Mouse (Mus musculus) forebrain, embryonic 13.5 days (tissue): Measurements from ENCODE around the gene 4921536K21Rik. TPM values are rescaled to one million over a fixed set of nuclear protein-coding genes. Genes with fewer than 3 reads are reported as not detected.

Source experiments
- ATAC-seq: fragments of 200-750 bp; cut with Nextera tagmentation; 2 replicates; pipeline ENCODE4 v1.8.0; 2017
- H3K27ac ChIP-seq: fragments of 300-500 bp; sonication (generic); 2 replicates; pipeline ENCODE4 v1.5.1; 2015; ENCODE audit warnings: inconsistent platforms, mild to moderate bottlenecking, moderate library complexity
- H3K27me3 ChIP-seq: fragments of 300-500 bp; sonication (generic); 2 replicates; pipeline ENCODE4 v1.6.1; 2015; ENCODE audit warnings: mild to moderate bottlenecking, inconsistent platforms
- H3K36me3 ChIP-seq: fragments of 300-500 bp; sonication (generic); 2 replicates; pipeline ENCODE4 v1.6.1; 2015; ENCODE audit warnings: mild to moderate bottlenecking, inconsistent platforms; ENCODE audit not compliant: poor library complexity, severe bottlenecking
- H3K4me1 ChIP-seq: fragments of 300-500 bp; sonication (generic); 2 replicates; pipeline ENCODE4 v1.6.1; 2015; ENCODE audit warnings: inconsistent platforms
- H3K4me2 ChIP-seq: fragments of 300-500 bp; sonication (generic); 2 replicates; pipeline ENCODE4 v1.6.1; 2015; ENCODE audit warnings: inconsistent platforms, mild to moderate bottlenecking, moderate library complexity
- H3K4me3 ChIP-seq: fragments of 300-500 bp; sonication (generic); 2 replicates; pipeline ENCODE4 v1.5.1; 2015; ENCODE audit warnings: mild to moderate bottlenecking, inconsistent platforms
- H3K9ac ChIP-seq: fragments of 300-500 bp; sonication (generic); 2 replicates; pipeline ENCODE4 v1.6.1; 2015; ENCODE audit warnings: mild to moderate bottlenecking, inconsistent platforms
- H3K9me3 ChIP-seq: fragments of 300-500 bp; sonication (generic); replicated peaks from 2 replicates; pipeline ENCODE4 v1.6.1; 2016; ENCODE audit warnings: inconsistent platforms
- WGBS: fragments of 180-500 bp; shearing (Covaris S2); methylation state at CpG from one replicate; pipeline ENCODE4 v1.1.7; 2015; 5-methylcytosine and 5-hydroxymethylcytosine counted together
- polyA plus RNA-seq: library from polyadenylated mRNA; unstranded; fragments of >200 nt; fragmentation: Nextera tagmentation; extraction: Ambion mirVana; gene quantifications from 2 replicates; pipeline ENCODE4 v1.2.1, GENCODE M21; 2015

The 4921536K21Rik gene
- 0.75 and 0.97 TPM in 2 replicates for polyA plus RNA-seq

DNA sequence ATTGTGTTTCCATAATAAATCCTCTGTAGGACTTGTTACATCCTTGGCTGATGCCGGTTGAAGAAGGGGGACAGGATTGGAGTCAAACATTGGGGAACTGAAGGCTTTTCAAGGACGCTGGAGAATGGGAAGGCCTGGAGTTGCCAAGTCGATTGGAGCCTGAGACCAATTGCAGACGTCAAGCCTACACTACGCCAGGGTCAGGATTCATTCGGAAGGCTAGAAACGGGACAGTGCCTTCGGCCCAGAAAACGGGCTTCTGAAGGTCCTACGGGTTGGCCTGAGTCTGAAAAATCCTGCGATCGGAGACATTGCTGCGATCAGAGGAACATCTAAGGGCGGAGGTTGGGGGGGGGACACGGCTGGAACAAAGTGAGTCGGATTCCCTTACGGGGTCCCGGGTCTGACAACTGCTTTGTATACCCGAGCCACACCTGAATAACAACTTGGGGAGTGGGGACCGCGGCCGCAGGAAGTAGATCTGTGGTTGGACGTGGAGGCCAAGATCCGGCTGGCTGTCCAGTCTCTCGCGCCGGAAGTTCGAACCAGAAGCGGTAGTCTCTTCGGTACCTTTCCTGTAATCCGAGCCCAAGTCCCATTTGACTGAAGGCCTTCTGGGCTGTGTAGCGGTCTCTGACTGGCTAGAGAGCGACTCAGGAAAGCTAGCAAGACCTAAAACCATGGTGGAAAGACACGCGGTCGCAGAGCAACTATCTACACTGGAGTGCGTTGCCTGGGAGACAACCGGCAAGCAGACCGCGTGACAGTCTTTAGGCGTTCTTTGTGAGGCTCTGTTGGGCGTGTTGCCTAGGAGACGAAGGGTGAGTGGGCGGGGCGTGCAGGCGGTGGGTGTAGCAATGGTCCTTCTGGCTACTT lies at the start of gene 4921536K21Rik, which contains the start of gene Dusp18:
4921536K21Rik (minus strand) TSS at position 693 of the 876 bp plus-strand sequence.
Dusp18 (plus strand) TSS at position 835 of the 876 bp plus-strand sequence.
- Histone ChIP-seq H3K4me3 (peak within 1 kb of the TSS; percentile 50), H3K4me2 (peak within 1 kb of the TSS; percentile 75), H3K27me3 (no peaks in the 10 kb centered on the region), H3K9ac (peak within 1 kb of the TSS; percentile 69), H3K9me3 (no peaks in the 10 kb centered on the region), H3K27ac (peak within 1 kb of the TSS; percentile 82), H3K4me1 (peaks cover 12% of the 10 kb centered on the region), H3K36me3 (peaks cover 28% of the 10 kb centered on the region)
- ATAC-seq = peak; percentile 99
- WGBS = 3% methylated on average over 46 of the region's 46 CpGs

DNA sequence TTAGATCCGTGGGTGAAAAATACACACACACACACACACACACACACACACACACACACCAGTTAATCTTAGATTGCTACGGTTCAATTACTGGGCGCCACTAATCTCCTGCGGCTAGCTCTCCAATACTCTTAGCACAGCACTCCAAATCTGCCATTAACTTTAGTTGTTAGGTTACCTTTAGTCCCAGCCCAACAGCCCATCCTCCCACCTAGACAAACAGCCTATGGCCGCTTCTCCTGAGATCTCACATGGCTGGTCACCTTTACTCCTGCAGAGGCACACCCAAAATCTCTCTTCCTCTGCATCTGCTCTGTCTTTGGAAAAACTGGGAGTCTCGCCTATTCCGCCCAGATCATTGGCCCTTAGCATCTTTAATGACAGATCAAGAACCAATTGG lies 46.5 kb upstream of the 4921536K21Rik start:
- peaks cover 5% of the 10 kb centered on the region; the same call in 1 of the 2 replicates for H3K27me3 ChIP-seq
- H3K9ac ChIP-seq = no peak overlapping the region
- no peaks in the 10 kb centered on the region for H3K36me3 ChIP-seq
- H3K9me3 ChIP-seq = no peaks in the 10 kb centered on the region
- no peak overlapping the region for H3K4me3 ChIP-seq
- WGBS = 91% methylated on average over 7 of the region's 7 CpGs
- no peak for ATAC-seq
- H3K4me1 ChIP-seq = no peaks in the 10 kb centered on the region
- H3K27ac ChIP-seq = no peak overlapping the region
- H3K4me2 ChIP-seq = no peak overlapping the region

DNA sequence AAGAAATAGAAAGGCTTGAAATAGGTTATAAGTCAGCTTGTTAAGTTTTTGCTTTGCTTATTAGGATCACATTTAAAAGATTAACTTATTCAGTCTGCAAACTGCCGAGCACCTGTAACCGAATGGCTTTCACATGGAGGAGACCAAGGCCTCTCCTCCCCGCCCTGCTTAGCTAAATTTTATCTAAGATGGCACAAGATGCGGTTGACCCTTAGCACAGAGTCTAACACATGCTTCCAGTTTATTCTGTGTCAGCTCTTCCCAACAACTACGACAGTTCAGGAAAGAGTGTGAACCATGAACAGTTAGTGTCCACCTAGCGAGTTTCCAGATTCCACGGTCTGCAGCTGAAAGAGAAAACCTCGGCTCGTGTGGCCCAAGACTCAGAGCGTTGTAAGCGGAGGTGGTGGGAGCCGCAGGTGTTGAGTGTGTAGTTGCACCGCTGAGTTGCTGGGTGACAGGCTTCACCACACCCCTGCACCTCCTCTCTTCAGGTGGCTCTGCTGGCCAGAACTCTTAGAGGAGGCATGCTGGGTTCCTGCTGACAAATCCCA lies 42.5 kb upstream of the 4921536K21Rik start:
- no peak for ATAC-seq
- Histone ChIP-seq H3K4me3 (no peak overlapping the region), H3K4me2 (no peak overlapping the region), H3K9ac (no peak overlapping the region), H3K27ac (no peak overlapping the region), H3K27me3 (no peaks in the 10 kb centered on the region), H3K36me3 (no peaks in the 10 kb centered on the region), H3K9me3 (no peaks in the 10 kb centered on the region), H3K4me1 (peaks cover 4% of the 10 kb centered on the region; the same call in 1 of the 2 replicates)
- 87% methylated on average over 13 of the region's 13 CpGs for WGBS

DNA sequence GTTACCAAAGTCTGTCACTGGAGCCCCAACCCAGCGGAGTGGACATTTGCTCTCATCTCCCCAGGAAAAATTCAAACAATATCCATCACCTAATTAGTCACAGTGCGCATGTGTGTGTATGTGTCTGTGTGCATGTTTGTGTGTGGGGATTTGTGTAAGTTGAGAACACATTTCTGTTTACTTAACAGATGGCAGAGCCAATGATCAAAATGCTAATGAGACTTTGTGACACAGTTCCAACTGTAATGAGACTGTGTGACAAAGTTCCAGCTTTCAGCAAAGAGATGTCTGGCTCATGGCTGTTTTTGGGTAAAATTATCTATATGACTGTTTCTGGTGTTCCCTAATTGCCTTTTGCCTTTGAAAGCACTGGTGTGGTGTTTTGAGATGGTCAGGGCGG lies 41.4 kb upstream of the 4921536K21Rik start:
- Histone ChIP-seq H3K27ac (0 out of 2 replicates have a peak overlapping the region, but pooled peaks have one; percentile 10), H3K4me3 (no peak overlapping the region), H3K9ac (no peak overlapping the region), H3K4me1 (peaks cover 12% of the 10 kb centered on the region), H3K4me2 (no peak overlapping the region), H3K36me3 (no peaks in the 10 kb centered on the region), H3K27me3 (no peaks in the 10 kb centered on the region), H3K9me3 (no peaks in the 10 kb centered on the region)
- 76% methylated on average over 3 of the region's 3 CpGs for WGBS
- ATAC-seq = peak; percentile 33; the same call in 1 of the 2 replicates

DNA sequence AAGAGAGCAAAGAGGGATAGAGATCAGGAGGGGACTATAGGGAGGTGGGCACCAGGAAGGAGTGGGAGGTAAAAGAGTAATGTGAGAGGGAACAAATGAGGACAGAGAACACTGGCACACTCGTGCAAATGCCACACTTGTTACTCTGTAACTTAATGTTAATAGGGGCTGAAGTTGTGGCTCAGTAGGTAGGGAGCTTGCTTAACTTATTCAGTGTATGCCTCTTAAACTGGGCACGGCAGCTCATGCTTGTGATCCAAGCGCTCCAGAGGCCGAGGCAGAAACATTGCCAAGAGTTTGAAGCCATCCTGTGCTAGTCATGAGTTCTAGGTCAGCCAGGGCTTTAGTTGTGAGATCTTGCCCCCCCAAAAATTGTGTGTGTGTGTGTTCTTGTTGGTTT lies 40.2 kb upstream of the 4921536K21Rik start:
- WGBS = 83% methylated on average over 4 of the region's 4 CpGs
- Histone ChIP-seq H3K4me3 (no peak overlapping the region), H3K9ac (no peak overlapping the region), H3K9me3 (no peaks in the 10 kb centered on the region), H3K4me2 (no peak overlapping the region), H3K27ac (no peak overlapping the region), H3K27me3 (no peaks in the 10 kb centered on the region), H3K4me1 (peaks cover 16% of the 10 kb centered on the region), H3K36me3 (no peaks in the 10 kb centered on the region)
- ATAC-seq = no peak

DNA sequence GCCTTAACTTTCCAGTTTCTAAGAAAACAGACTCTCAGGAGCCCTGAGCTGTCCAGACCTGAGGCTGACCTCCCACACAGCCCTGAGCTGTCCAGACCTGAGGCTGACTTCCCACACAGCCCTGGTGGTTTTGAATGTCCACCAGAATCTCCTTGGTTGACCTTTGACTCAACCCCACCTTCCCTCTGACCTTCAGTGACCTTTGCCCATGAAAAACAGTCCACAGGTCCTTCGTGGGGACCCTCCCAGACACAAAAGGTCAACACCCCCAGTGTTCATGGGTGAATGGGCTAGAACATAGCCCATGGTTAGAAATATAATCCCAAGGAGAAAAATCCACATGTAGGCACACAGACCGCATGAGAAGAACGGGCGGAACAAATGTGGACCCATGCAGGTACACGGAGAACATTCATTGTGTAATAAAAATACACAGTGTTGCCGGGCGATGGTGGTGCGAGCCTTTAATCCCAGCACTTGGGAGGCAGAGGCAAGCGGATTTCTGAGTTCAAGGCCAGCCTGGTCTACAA lies 38.9 kb upstream of the 4921536K21Rik start:
- Histone ChIP-seq H3K9ac (no peak overlapping the region), H3K4me3 (no peak overlapping the region), H3K4me2 (no peak overlapping the region), H3K9me3 (no peaks in the 10 kb centered on the region), H3K27me3 (no peaks in the 10 kb centered on the region), H3K27ac (no peak overlapping the region), H3K4me1 (peaks cover 16% of the 10 kb centered on the region), H3K36me3 (no peaks in the 10 kb centered on the region)
- no peak for ATAC-seq
- 89% methylated on average over 9 of the region's 9 CpGs for WGBS

DNA sequence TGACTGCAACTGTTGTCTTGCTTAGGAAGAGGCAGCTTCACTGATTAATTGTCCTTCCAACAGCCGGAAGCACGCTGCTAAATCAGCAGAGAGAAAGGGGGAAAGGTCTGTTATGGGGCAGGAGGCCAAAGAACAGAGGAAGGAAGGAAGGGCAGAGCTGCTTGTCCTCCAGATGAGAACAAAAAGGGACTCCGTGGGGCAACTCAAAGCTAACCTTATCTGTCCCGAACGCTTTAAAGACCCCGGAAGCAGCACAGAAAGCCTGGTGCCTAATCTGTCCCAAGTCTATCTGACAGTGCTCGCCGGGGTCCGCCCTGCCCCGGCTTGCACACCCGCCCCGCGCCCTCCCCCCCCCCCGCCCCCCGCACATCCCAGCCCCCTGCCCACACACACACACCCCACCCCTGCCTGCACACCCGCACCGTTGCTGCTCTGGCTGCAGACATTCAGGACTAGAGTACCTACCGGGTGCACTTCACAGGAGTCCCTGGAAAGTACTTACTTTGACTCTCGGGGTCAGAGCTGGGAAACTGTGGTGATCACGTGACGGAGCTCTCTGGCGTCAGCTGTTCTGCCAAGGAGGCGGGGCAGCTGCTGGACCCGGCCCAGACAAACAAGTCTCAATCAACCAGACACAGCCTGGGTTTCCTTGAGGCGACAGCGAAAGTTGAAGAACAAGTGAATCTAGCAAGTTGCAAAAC lies 36.8 kb upstream of the 4921536K21Rik start, which contains the start of gene Tcn2:
Tcn2 (minus strand) TSS at position 649 of the 701 bp plus-strand sequence.
- Histone ChIP-seq H3K4me1 (peaks cover 16% of the 10 kb centered on the region), H3K27ac (no peak within 1 kb of the TSS; the same call in 1 of the 2 replicates), H3K36me3 (0 out of 2 replicates have a peak, but pooled peaks cover 3% of the 10 kb centered on the region), H3K4me2 (peak within 1 kb of the TSS; percentile 72), H3K9ac (peak within 1 kb of the TSS; percentile 63), H3K4me3 (peak within 1 kb of the TSS; percentile 46), H3K27me3 (no peaks in the 10 kb centered on the region), H3K9me3 (no peaks in the 10 kb centered on the region)
- WGBS = under 1% methylated on average over 22 of the region's 26 CpGs
- ATAC-seq = peak; percentile 67

DNA sequence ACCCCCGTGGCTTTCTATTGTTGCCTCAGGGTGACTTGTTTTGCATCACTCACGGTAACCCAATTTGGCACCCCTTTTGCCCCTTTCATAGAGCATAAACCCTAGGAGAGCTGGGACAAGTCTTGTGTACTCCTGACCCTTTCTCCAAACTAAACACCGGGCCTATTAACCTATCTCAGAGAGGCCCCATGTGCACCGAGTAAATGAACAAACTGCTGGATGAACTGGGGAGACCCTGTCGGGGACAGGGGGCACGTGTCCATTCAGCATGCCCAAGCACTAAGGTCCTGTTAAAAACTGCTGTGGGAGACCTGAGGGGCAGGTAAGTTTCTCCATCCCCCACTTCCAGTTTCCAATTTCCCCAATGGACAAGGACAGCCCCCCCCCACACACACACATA lies 36.0 kb upstream of the 4921536K21Rik start:
- 25% methylated on average over 6 of the region's 6 CpGs for WGBS
- no peak for ATAC-seq
- peaks cover 15% of the 10 kb centered on the region for H3K4me1 ChIP-seq

DNA sequence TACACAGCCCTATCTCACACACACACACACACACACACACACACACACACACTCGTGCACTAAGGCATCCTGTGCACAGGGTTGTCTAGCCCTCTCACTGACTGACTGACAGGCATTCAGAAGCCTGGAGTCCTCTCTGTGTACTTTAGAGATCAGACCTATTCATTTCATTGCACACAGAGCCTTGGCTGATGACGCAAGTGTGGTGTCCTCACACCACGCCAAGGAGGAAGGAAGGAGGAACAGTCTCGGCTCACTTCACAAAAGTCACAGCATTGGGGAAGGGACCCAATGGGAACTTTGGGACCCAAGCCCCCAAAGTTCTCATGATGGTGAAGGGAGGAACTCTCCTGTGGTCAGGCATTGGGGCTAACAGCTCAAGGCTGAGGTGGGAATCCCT lies 35.1 kb upstream of the 4921536K21Rik start:
- Histone ChIP-seq H3K9me3 (no peaks in the 10 kb centered on the region), H3K36me3 (0 out of 2 replicates have a peak, but pooled peaks cover 5% of the 10 kb centered on the region), H3K4me1 (peaks cover 13% of the 10 kb centered on the region), H3K4me3 (no peak overlapping the region), H3K9ac (no peak overlapping the region), H3K27me3 (no peaks in the 10 kb centered on the region), H3K4me2 (no peak overlapping the region), H3K27ac (no peak overlapping the region)
- no peak for ATAC-seq
- 85% methylated on average over 4 of the region's 4 CpGs for WGBS

More for the DNA sequence above, 36.0 kb upstream of the 4921536K21Rik start:
- Histone ChIP-seq H3K4me2 (peak overlapping the region; percentile 72), H3K9me3 (no peaks in the 10 kb centered on the region), H3K36me3 (0 out of 2 replicates have a peak, but pooled peaks cover 5% of the 10 kb centered on the region), H3K4me3 (peak overlapping the region; percentile 46; the same call in 1 of the 2 replicates), H3K27ac (no peak overlapping the region), H3K27me3 (no peaks in the 10 kb centered on the region), H3K9ac (peak overlapping the region; percentile 43; the same call in 1 of the 2 replicates)

DNA sequence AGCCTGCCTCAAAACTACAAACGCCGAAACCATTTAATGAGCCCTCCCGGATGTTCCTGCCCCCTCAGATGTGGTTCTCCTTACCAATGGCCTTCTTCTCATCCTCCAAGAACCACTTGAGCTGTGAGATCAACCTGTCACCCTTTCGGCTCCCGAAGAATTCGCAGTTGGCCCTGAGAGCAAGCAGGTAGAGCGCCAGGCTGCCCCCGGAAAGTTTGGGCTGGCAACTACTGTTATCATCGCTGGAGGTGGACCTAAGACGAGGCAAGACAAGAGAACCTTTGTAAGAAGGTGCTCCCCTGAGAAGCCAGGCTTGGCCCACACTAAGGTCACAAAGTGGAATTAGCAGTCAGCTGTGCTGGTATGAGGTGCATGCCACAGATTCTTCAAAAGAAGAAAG lies 31.0 kb upstream of the 4921536K21Rik start:
- H3K9me3 ChIP-seq = no peaks in the 10 kb centered on the region
- 0 out of 2 replicates have a peak, but pooled peaks cover 15% of the 10 kb centered on the region for H3K36me3 ChIP-seq
- 93% methylated on average over 10 of the region's 10 CpGs for WGBS
- no peak overlapping the region for H3K27ac ChIP-seq
- ATAC-seq = no peak
- no peak overlapping the region for H3K9ac ChIP-seq
- no peak overlapping the region for H3K4me2 ChIP-seq
- H3K4me1 ChIP-seq = peaks cover under 1% of the 10 kb centered on the region; the same call in 1 of the 2 replicates
- H3K4me3 ChIP-seq = no peak overlapping the region
- no peaks in the 10 kb centered on the region for H3K27me3 ChIP-seq

DNA sequence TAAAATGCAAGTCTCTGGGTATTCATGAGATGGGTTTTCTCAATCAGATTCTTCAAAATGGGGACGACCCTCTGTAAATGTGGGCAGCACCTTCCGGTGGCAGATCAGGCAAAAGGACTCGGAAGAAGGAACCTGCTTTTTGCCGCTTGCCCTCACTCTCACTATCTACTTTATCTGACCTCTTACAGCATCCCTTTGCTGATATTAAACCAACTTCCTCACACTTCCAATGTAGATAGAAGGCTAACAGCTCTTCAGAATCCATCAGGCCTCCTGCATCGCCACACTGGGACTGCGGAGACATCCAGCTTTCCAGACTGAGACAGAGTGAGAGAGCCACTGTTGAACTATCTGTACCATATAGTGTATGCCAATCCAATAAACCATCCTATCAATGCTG lies 27.8 kb upstream of the 4921536K21Rik start:
- 94% methylated on average over 6 of the region's 6 CpGs for WGBS
- no peaks in the 10 kb centered on the region for H3K4me1 ChIP-seq

More for the DNA sequence above, 27.8 kb upstream of the 4921536K21Rik start:
- no peak for ATAC-seq
- Histone ChIP-seq H3K27me3 (no peaks in the 10 kb centered on the region), H3K4me3 (no peak overlapping the region), H3K9ac (no peak overlapping the region), H3K4me2 (no peak overlapping the region), H3K9me3 (no peaks in the 10 kb centered on the region), H3K27ac (no peak overlapping the region), H3K36me3 (0 out of 2 replicates have a peak, but pooled peaks cover 15% of the 10 kb centered on the region)
